In the genomic region with DNA sequence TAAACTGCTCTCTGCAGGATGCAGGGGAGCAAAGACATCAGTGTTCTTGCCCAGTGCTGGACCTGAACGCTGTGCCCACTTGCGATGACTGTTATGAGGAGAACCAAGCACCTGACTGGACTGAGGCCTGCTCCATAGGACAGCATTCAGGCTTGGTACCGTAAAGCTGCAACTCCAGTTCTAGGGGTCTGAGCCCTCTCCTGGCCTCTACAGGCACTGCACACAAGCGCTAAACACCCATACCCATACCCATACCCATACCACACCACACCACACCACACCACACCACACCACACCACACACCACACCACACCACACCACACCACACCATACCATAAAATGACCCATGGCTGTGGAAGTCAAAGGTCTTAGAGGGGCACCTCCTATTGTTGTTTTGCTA, we compare ENCODE assay signal across 17 mouse cellular contexts. TPM values are rescaled to one million over a fixed set of nuclear protein-coding genes. Genes with fewer than 3 reads are reported as not detected.
A peak's percentile ranks its signal among the peaks of the same experiment; 100 is the strongest.
DNase-seq lines count a peak whose midpoint lies in the region; ATAC-seq and TF ChIP-seq lines count a peak whose summit lies in the region.
"Had no signal": no experiment of that assay in that cellular context is flagged by ENCODE, and none has a peak within 500 bp of the region (broad histone marks: within the 10 kb centered on the region; RNA-seq: fewer than 3 reads in every experiment).

No protein-coding gene starts in this region.

- WGBS in forebrain, postnatal 0 days, result 86% methylated on average over 4 of the region's 4 CpGs
- 95% methylated on average over 4 of the region's 4 CpGs for WGBS in forebrain, embryonic 16.5 days
- 90% methylated on average over 4 of the region's 4 CpGs for WGBS in liver, embryonic 14.5 days (ENCODE audit: insufficient replicate concordance)

- TF ChIP-seq CTCF in forebrain, postnatal 0 days (IDR thresholded peaks at IDR 0.05; ENCODE audit: low read depth), result peak; percentile 36
- TF ChIP-seq CTCF in liver, embryonic 14.5 days (IDR thresholded peaks at IDR 0.05; ENCODE audit: low read depth), result peak; percentile 56; the same call in 1 of the 2 replicates

- no peaks in the 10 kb centered on the region for H3K27me3 ChIP-seq in forebrain, postnatal 0 days (ENCODE audit: insufficient read depth, low read length)
- no peaks in the 10 kb centered on the region for H3K27me3 ChIP-seq in forebrain, embryonic 16.5 days (replicated peaks; ENCODE audit: control insufficient read depth, insufficient read depth, low read length)
- no peaks in the 10 kb centered on the region for H3K27me3 ChIP-seq in liver, embryonic 14.5 days (ENCODE audit: control insufficient read depth, insufficient read depth, low read length)
- H3K27me3 ChIP-seq: midbrain, embryonic 12.5 days had no signal

- ATAC-seq in forebrain, postnatal 0 days, result no peak
- ATAC-seq in forebrain, embryonic 16.5 days, result no peak
- no peak for ATAC-seq in liver, embryonic 14.5 days (ENCODE audit: insufficient read depth)
- ATAC-seq in granulocyte monocyte progenitor cell, adult 5-6 weeks (replicated peaks; ENCODE audit: poor library complexity, severe bottlenecking), result 0 out of 2 replicates have a peak, but pooled peaks have one; percentile 27
- no peak for ATAC-seq in inflammation-experienced regulatory T-cells, adult 6 months

- H3K4me1 ChIP-seq in forebrain, postnatal 0 days (ENCODE audit: insufficient read depth), result no peaks in the 10 kb centered on the region
- no peaks in the 10 kb centered on the region for H3K4me1 ChIP-seq in forebrain, embryonic 16.5 days (replicated peaks; ENCODE audit: control insufficient read depth, insufficient read depth, low read length)
- peaks cover 3 to 7% of the 10 kb centered on the region in 2 experiments; a peak in 3 of 4 replicates for H3K4me1 ChIP-seq in liver, embryonic 14.5 days (replicated peaks; ENCODE audit: control insufficient read depth in 2 of 2, insufficient read depth in 2 of 2, low read length in 1 of 2)
- H3K4me1 ChIP-seq: midbrain, embryonic 12.5 days had no signal

- H3K36me3 ChIP-seq in forebrain, postnatal 0 days (ENCODE audit: insufficient read depth), result peaks cover 89% of the 10 kb centered on the region
- H3K36me3 ChIP-seq in forebrain, embryonic 16.5 days (ENCODE audit: control insufficient read depth, insufficient read depth), result peaks cover 52% of the 10 kb centered on the region
- H3K36me3 ChIP-seq in liver, embryonic 14.5 days (replicated peaks; ENCODE audit: control insufficient read depth, insufficient read depth, low read depth), result peaks cover 84% of the 10 kb centered on the region

- no peak overlapping the region for H3K4me3 ChIP-seq in forebrain, postnatal 0 days (ENCODE audit: low read depth, low read length)
- no peak overlapping the region for H3K4me3 ChIP-seq in forebrain, embryonic 16.5 days (replicated peaks; ENCODE audit: low read length)
- no peak overlapping the region for H3K4me3 ChIP-seq in liver, embryonic 14.5 days (ENCODE audit: insufficient read depth in 1 of 2, low read depth in 2 of 2, low read length in 2 of 2)
- H3K4me3 ChIP-seq: midbrain, embryonic 12.5 days had no signal

- no peak overlapping the region for H3K4me2 ChIP-seq in forebrain, postnatal 0 days (ENCODE audit: low read depth)
- H3K4me2 ChIP-seq in forebrain, embryonic 16.5 days (ENCODE audit: low read length), result no peak overlapping the region
- no peak overlapping the region for H3K4me2 ChIP-seq in liver, embryonic 14.5 days (ENCODE audit: low read depth)
- H3K4me2 ChIP-seq: midbrain, embryonic 12.5 days had no signal

- no peak overlapping the region for H3K27ac ChIP-seq in forebrain, postnatal 0 days (ENCODE audit: low read depth, low read length)
- no peak overlapping the region for H3K27ac ChIP-seq in forebrain, embryonic 16.5 days (ENCODE audit: low read length)
- no peak overlapping the region for H3K27ac ChIP-seq in liver, embryonic 14.5 days
- H3K27ac ChIP-seq: midbrain, embryonic 12.5 days had no signal

- no peaks in the 10 kb centered on the region for H3K9me3 ChIP-seq in forebrain, postnatal 0 days (ENCODE audit: low read length)
- H3K9me3 ChIP-seq in forebrain, embryonic 16.5 days (ENCODE audit: control insufficient read depth, low read length), result no peaks in the 10 kb centered on the region
- H3K9me3 ChIP-seq in liver, embryonic 14.5 days (ENCODE audit: control insufficient read depth, low read length), result no peaks in the 10 kb centered on the region
- H3K9me3 ChIP-seq: midbrain, embryonic 12.5 days had no signal

- H3K9ac ChIP-seq in forebrain, postnatal 0 days, result no peak overlapping the region
- H3K9ac ChIP-seq in forebrain, embryonic 16.5 days (replicated peaks; ENCODE audit: low read depth, low read length), result no peak overlapping the region
- H3K9ac ChIP-seq in liver, embryonic 14.5 days (replicated peaks), result no peak overlapping the region
- H3K9ac ChIP-seq: midbrain, embryonic 12.5 days had no signal

- DNase-seq in forebrain, postnatal 0 days, result no peak
- DNase-seq in liver, embryonic 14.5 days (ENCODE audit: low read depth in 3 of 3, low spot score in 3 of 3), result no peak
- DNase-seq in liver (no peak), ES-CJ7 (ENCODE audit: low read depth, low spot score) (peak; percentile 31)
- no peak for DNase-seq in embryo, embryonic 10.5 days (ENCODE audit: low spot score)
- DNase-seq: adrenal gland, postnatal 10 days; spleen, adult 18-20 months; thymus, adult 2 months had no signal

- no peak for TF ChIP-seq EP300 in liver, embryonic 14.5 days (IDR thresholded peaks at IDR 0.05; ENCODE audit: low read depth)

RNA-seq across cellular contexts. Expression of a gene that starts 18.9 kb away (rescaled TPM):
- 0.38 and 0.43 TPM in 2 replicates for total RNA-seq in forebrain, postnatal 0 days (2014; rRNA removed)
- polyA plus RNA-seq in forebrain, postnatal 0 days (2015; fragmentation: Nextera tagmentation; extraction: Ambion mirVana), result 0.29 and 0.39 TPM in 2 replicates
- 0.17 TPM in 1 of 2 replicates, not detected in the other for polyA plus RNA-seq in forebrain, embryonic 16.5 days (2015; fragmentation: Nextera tagmentation; extraction: Ambion mirVana)
- 2.6 and 4.0 TPM in 2 replicates for polyA plus RNA-seq in liver, embryonic 14.5 days (2012; rRNA removed)
- 4.0 and 4.4 TPM in 2 replicates for polyA plus RNA-seq in liver, embryonic 14.5 days (2014; fragmentation: Nextera tagmentation; extraction: Ambion mirVana)
- total RNA-seq in granulocyte monocyte progenitor cell, adult 5-6 weeks (2014; fragmentation: Nextera tagmentation), result not detected in 2 replicates
- total RNA-seq in granulocyte monocyte progenitor cell, adult 5-6 weeks (2017), result not detected in 2 replicates
- not detected for polyA plus RNA-seq in inflammation-experienced regulatory T-cells, adult 6 months (2017; shearing (Covaris generic))

RNA-seq across cellular contexts. Expression of a gene that starts 19.5 kb away (rescaled TPM):
- 40.5 and 43.3 TPM in 2 replicates for total RNA-seq in forebrain, postnatal 0 days (2014; rRNA removed)
- 84.6 and 85.2 TPM in 2 replicates for polyA plus RNA-seq in forebrain, postnatal 0 days (2015; fragmentation: Nextera tagmentation; extraction: Ambion mirVana)
- 102 and 105 TPM in 2 replicates for polyA plus RNA-seq in forebrain, embryonic 16.5 days (2015; fragmentation: Nextera tagmentation; extraction: Ambion mirVana)
- polyA plus RNA-seq in liver, embryonic 14.5 days (2012; rRNA removed), result 23.2 and 36.5 TPM in 2 replicates
- 84.1 and 96.0 TPM in 2 replicates for polyA plus RNA-seq in liver, embryonic 14.5 days (2014; fragmentation: Nextera tagmentation; extraction: Ambion mirVana)
- total RNA-seq in granulocyte monocyte progenitor cell, adult 5-6 weeks (2014; fragmentation: Nextera tagmentation), result 64.4 and 67.3 TPM in 2 replicates
- 36.8 and 60.4 TPM in 2 replicates for total RNA-seq in granulocyte monocyte progenitor cell, adult 5-6 weeks (2017)
- 10 to 100 TPM; 60.2 to 83.4 (median 72.6) TPM for polyA plus RNA-seq in inflammation-experienced regulatory T-cells, adult 6 months (2017; shearing (Covaris generic))

RNA-seq across cellular contexts. Expression of a gene that starts 22.5 kb away (rescaled TPM):
- total RNA-seq in forebrain, postnatal 0 days (2014; rRNA removed), result 0.08 and 0.24 TPM in 2 replicates
- polyA plus RNA-seq in forebrain, postnatal 0 days (2015; fragmentation: Nextera tagmentation; extraction: Ambion mirVana), result 0.15 TPM in 1 of 2 replicates, not detected in the other
- not detected in 2 replicates for polyA plus RNA-seq in forebrain, embryonic 16.5 days (2015; fragmentation: Nextera tagmentation; extraction: Ambion mirVana)
- 0.02 TPM in 1 of 2 replicates, not detected in the other for polyA plus RNA-seq in liver, embryonic 14.5 days (2012; rRNA removed)
- polyA plus RNA-seq in liver, embryonic 14.5 days (2014; fragmentation: Nextera tagmentation; extraction: Ambion mirVana), result not detected in 2 replicates
- total RNA-seq in granulocyte monocyte progenitor cell, adult 5-6 weeks (2014; fragmentation: Nextera tagmentation), result not detected in 2 replicates
- not detected in 2 replicates for total RNA-seq in granulocyte monocyte progenitor cell, adult 5-6 weeks (2017)
- polyA plus RNA-seq in inflammation-experienced regulatory T-cells, adult 6 months (2017; shearing (Covaris generic)), result not detected
- total RNA-seq: adrenal gland, postnatal 10 days; left cerebral cortex, postnatal 14 days had no signal
- polyA plus RNA-seq: frontal cortex, adult 2 months; heart, embryonic 16.5 days; intestine, embryonic 14.5 days; liver, embryonic 16.5 days; thymus, adult 2 months had no signal

RNA-seq across cellular contexts. Expression of a gene that starts 29.2 kb away (rescaled TPM):
- total RNA-seq in forebrain, postnatal 0 days (2014; rRNA removed), result 130 and 140 TPM in 2 replicates
- 111 and 120 TPM in 2 replicates for polyA plus RNA-seq in forebrain, postnatal 0 days (2015; fragmentation: Nextera tagmentation; extraction: Ambion mirVana)
- 114 and 122 TPM in 2 replicates for polyA plus RNA-seq in forebrain, embryonic 16.5 days (2015; fragmentation: Nextera tagmentation; extraction: Ambion mirVana)
- 26.3 and 30.8 TPM in 2 replicates for polyA plus RNA-seq in liver, embryonic 14.5 days (2012; rRNA removed)
- 38.6 and 41.7 TPM in 2 replicates for polyA plus RNA-seq in liver, embryonic 14.5 days (2014; fragmentation: Nextera tagmentation; extraction: Ambion mirVana)
- 42.7 and 63.4 TPM in 2 replicates for total RNA-seq in granulocyte monocyte progenitor cell, adult 5-6 weeks (2014; fragmentation: Nextera tagmentation)
- 52.8 and 56.7 TPM in 2 replicates for total RNA-seq in granulocyte monocyte progenitor cell, adult 5-6 weeks (2017)
- polyA plus RNA-seq in inflammation-experienced regulatory T-cells, adult 6 months (2017; shearing (Covaris generic)), result 10 to 100 TPM; 62.7 to 77.2 (median 72.8) TPM

RNA-seq across cellular contexts. Expression of a gene that starts 55.6 kb away (rescaled TPM):
- total RNA-seq in forebrain, postnatal 0 days (2014; rRNA removed), result 15.6 and 19.4 TPM in 2 replicates
- polyA plus RNA-seq in forebrain, postnatal 0 days (2015; fragmentation: Nextera tagmentation; extraction: Ambion mirVana), result 26.1 and 27.3 TPM in 2 replicates
- polyA plus RNA-seq in forebrain, embryonic 16.5 days (2015; fragmentation: Nextera tagmentation; extraction: Ambion mirVana), result 29.9 and 30.8 TPM in 2 replicates
- polyA plus RNA-seq in liver, embryonic 14.5 days (2012; rRNA removed), result 12.3 and 15.3 TPM in 2 replicates
- polyA plus RNA-seq in liver, embryonic 14.5 days (2014; fragmentation: Nextera tagmentation; extraction: Ambion mirVana), result 25.5 and 25.6 TPM in 2 replicates
- 31.3 and 33.6 TPM in 2 replicates for total RNA-seq in granulocyte monocyte progenitor cell, adult 5-6 weeks (2014; fragmentation: Nextera tagmentation)
- total RNA-seq in granulocyte monocyte progenitor cell, adult 5-6 weeks (2017), result 38.0 and 49.0 TPM in 2 replicates
- polyA plus RNA-seq in inflammation-experienced regulatory T-cells, adult 6 months (2017; shearing (Covaris generic)), result 10 to 100 TPM; 53.6 to 62.6 (median 58.1) TPM
